Mouse (Mus musculus): ENCODE measurements at regions not wholly inside any gene's neighbourhood (a gene's known extent, or its start where the extent isn't known, plus 50 kb on each side); places are given as distances from the start of the nearest gene placed in this dataset.
"Not testable (repeated sequence)": the region's sequence is repeated elsewhere in the genome, so short reads cannot be mapped to it uniquely, and the experiment has no call there.

DNA sequence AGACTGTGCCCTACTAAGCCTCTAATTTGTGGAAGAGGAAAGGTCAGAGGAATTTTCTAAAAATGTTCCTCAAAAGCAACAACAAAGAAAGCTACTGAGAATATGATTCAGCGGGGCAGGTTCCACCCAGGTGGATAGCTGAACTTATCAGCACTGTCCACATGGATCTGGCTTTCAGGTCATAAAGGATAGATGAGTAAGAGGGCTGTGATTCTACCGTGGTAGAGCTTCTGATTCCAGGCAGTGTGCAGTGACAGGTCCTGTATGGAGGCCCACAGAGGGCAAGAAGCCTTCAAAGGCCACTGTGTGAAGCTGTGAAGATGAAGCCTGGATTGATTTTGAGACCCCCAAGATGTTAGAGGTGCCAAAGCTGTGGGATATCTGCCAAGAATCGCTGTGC lies 51.8 kb downstream of the Teddm3 start:
- not testable (repeated sequence) for H3K4me1 ChIP-seq; H3K27me3 ChIP-seq; H3K4me3 ChIP-seq (replicated peaks); H3K4me2 ChIP-seq; H3K9me3 ChIP-seq; H3K36me3 ChIP-seq (replicated peaks); ATAC-seq (ENCODE audit: low FRiP score); H3K9ac ChIP-seq; H3K27ac ChIP-seq
- WGBS, result 84% methylated on average over 3 of the region's 3 CpGs

DNA sequence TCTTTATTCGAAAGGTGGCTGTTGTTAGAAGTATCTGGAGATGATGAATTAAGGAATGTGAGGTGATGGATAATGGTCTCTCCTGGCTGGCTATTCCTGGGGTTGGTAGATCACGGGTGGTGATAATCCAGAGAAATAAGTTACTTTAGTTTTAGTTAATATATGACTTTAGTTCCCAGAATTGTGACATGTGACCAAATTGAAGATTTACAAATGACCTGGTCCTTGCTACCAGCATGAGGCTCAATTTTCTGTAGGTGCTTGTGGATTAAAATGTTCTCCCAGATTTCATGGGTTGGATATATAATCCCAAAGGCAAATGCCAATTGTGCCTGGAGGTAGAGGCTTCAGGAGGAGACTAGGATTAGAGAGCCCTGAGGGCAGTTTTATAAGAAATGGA lies 53.7 kb downstream of the Teddm3 start:
- H3K27me3 ChIP-seq; H3K4me2 ChIP-seq; H3K36me3 ChIP-seq (replicated peaks); H3K27ac ChIP-seq; H3K4me3 ChIP-seq (replicated peaks); H3K4me1 ChIP-seq; ATAC-seq (ENCODE audit: low FRiP score); H3K9ac ChIP-seq; H3K9me3 ChIP-seq: not testable (repeated sequence)
- WGBS, result 87% methylated on average over 2 of the region's 2 CpGs

DNA sequence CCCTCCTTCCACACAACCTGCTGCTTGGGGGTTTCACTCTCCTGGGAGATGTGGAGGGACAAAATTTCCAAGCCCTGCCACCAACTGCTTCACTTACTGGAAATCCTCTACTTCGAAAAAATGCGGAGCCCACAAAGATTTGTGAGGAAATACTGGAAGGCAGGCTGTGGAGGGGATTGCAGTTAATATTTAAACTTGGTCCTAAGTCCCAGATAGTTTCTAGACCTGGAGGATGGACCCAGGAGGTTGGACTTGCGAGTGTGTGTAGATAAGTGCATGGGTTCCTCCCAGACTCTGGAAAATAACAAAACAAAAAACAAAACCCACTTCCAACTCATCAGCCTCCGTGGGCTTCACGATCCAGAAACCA lies 79.0 kb downstream of the Teddm3 start:
- Histone ChIP-seq H3K4me1 (no peaks in the 10 kb centered on the region), H3K27me3 (no peaks in the 10 kb centered on the region), H3K9me3 (no peaks in the 10 kb centered on the region), H3K9ac (no peak overlapping the region), H3K36me3 (replicated peaks) (no peaks in the 10 kb centered on the region), H3K4me3 (replicated peaks) (no peak overlapping the region), H3K4me2 (no peak overlapping the region), H3K27ac (no peak overlapping the region)
- no peak for ATAC-seq (ENCODE audit: low FRiP score)
- 73% methylated on average over 5 of the region's 5 CpGs for whole genome bisulfite sequencing

DNA sequence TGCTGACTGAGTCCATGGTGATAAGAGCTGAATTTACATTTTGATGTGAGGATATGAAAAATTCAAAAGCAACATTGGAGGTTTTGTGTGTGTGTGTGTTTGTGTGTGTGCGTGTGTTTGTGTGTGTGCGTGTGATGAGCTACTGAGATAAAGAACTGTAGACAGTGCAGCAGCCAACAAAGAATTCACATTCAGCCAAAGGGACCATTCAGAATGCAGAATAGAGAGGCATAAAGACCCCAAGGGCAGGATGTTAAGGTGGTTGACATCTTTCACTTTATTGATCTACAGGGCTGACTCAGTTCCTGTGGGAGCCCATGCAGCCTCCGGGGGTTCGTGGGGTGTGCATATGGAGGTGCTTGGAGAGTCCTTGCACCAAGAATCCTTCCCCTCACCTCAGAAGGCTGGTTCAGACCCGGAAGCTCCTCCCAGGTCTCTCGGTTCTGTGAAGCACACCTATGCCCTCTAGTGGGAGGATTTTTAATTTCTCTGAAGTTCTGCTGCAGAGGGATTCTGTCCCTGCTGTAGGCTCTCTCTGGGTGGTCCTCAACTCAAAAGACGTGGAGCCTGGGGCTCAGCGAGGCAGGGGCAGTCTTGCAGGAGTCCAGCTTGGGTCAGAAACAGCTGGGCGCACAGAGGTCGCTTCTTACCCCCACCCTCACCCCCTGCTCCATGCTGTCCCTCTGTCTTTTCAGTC lies 79.6 kb downstream of the Teddm3 start:
- not testable (repeated sequence) for H3K27ac ChIP-seq; H3K9ac ChIP-seq; H3K27me3 ChIP-seq; H3K4me1 ChIP-seq; H3K36me3 ChIP-seq (replicated peaks); H3K4me3 ChIP-seq (replicated peaks); H3K4me2 ChIP-seq; H3K9me3 ChIP-seq
- peak; percentile 64; the same call in 1 of the 2 replicates for ATAC-seq (ENCODE audit: low FRiP score)
- WGBS, result 28% methylated on average over 9 of the region's 10 CpGs

DNA sequence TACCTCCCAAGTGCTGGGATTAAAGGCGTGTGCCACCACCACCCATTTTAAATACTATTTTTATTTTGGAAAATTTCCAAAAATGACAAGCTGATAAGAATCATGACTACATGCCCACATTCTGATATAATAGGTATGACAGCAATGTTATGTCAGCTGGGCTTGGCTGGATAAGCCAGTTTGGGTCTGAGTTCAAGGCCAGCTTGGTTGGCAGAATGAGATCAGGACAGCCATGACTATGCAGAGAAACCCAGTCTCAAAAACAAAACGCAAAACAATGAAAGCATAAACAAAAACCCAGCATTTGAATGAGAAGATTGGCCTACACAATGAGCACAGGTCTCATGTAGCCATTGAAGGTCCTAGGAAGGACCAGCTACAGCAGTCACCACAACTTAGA lies 93.6 kb downstream of the Teddm3 start:
- Histone ChIP-seq H3K4me3 (replicated peaks) (no peak overlapping the region), H3K27me3 (no peaks in the 10 kb centered on the region), H3K4me1 (no peaks in the 10 kb centered on the region), H3K27ac (no peak overlapping the region), H3K9me3 (no peaks in the 10 kb centered on the region), H3K36me3 (replicated peaks) (no peaks in the 10 kb centered on the region), H3K4me2 (no peak overlapping the region), H3K9ac (no peak overlapping the region)
- 88% methylated on average over 2 of the region's 2 CpGs for WGBS
- no peak for ATAC-seq (ENCODE audit: low FRiP score)

DNA sequence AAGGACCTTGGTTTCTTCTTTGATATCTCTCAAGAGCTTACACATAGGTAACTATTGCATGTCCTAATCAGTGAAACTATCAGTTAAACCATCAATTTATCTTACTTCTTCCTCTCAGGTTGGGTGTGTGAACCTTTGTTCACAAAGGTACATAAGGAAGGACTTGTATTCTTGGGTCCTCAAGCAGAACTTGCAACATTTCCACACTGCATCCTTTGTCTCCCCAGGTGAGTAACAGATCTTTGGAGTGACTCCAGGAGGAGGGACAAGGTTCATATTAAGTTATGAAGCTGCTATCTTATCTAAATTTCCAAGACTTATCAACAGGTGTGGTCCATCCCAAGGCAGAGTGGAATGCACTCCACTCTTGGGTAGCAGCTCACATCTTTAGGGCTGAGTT lies 99.0 kb downstream of the Teddm3 start:
- no peaks in the 10 kb centered on the region for H3K36me3 ChIP-seq (replicated peaks)
- no peaks in the 10 kb centered on the region for H3K4me1 ChIP-seq
- no peaks in the 10 kb centered on the region for H3K27me3 ChIP-seq
- no peak overlapping the region for H3K9ac ChIP-seq
- no peak overlapping the region for H3K4me3 ChIP-seq (replicated peaks)
- H3K4me2 ChIP-seq, result no peak overlapping the region
- ATAC-seq (ENCODE audit: low FRiP score), result no peak
- peaks cover 14% of the 10 kb centered on the region; the same call in 1 of the 2 replicates for H3K9me3 ChIP-seq
- no peak overlapping the region for H3K27ac ChIP-seq

DNA sequence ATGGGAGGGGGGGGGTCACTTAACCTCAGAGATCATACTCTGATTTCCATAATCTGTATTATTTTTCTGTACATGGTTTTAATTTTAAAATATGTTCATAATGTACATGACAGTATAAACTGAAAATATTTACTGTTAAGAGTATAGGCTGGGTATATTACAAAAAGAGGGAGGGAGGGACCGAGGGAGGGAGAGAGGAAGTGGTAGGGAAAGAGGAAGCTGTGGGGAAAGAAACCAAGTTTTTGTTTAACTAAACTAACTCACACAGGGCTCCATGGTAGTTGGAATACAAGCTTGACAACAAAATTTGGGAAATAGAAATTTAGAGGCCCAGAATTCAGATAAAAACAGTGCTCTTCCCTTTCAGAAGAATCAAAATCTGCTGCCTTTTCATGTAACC lies 131.7 kb downstream of the Teddm3 start:
- WGBS, result 84% methylated on average over 1 of the region's 1 CpGs

DNA sequence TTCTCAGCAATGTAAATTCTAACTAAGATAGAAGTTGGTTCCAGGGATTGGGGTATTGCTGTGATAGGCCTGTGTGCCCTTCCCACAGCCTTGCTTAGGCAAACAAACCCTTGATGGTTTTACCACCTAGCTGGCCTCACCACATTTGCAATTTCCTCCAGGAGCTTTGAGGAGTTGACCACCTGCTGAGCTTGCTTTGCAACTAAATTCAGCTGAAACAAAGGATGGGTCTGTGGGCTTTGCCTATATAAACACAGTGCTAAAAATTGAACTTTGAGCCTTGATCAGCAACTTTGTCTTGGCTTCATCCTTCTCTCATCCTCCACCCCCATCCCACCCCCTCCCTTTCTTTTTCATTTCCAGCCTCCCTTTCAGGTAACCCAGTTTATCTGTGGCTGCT lies 148.9 kb downstream of the Teddm3 start:
- H3K4me3 ChIP-seq (replicated peaks), result no peak overlapping the region
- H3K27me3 ChIP-seq, result no peaks in the 10 kb centered on the region
- H3K9me3 ChIP-seq, result no peaks in the 10 kb centered on the region
- H3K4me1 ChIP-seq, result no peaks in the 10 kb centered on the region
- H3K9ac ChIP-seq, result no peak overlapping the region
- H3K36me3 ChIP-seq (replicated peaks), result no peaks in the 10 kb centered on the region
- no peak for ATAC-seq (ENCODE audit: low FRiP score)
- H3K27ac ChIP-seq, result no peak overlapping the region
- no peak overlapping the region for H3K4me2 ChIP-seq

More for the DNA sequence above, 131.7 kb downstream of the Teddm3 start:
- not testable (repeated sequence) for ATAC-seq (ENCODE audit: low FRiP score); H3K27me3 ChIP-seq; H3K4me2 ChIP-seq; H3K27ac ChIP-seq; H3K9ac ChIP-seq; H3K36me3 ChIP-seq (replicated peaks); H3K9me3 ChIP-seq; H3K4me3 ChIP-seq (replicated peaks); H3K4me1 ChIP-seq

DNA sequence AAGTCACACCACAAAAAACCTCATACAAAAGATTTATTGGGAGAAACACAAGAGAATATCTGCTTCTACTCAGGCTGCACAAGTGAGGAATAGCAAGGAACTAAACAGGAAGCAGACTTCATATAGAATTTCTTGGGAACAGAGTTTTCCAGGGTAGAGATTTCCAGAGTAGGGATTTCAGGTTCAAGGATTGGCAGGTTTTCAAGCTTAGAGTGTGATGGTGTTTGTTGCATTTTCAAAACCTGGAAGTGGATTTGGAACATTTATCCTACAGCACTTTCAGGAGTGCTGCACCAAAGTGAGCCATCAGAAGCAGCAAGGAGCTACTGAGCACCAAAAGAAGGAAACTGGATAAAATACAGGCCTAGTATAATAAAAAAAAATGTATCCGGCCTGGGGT lies 152.7 kb downstream of the Teddm3 start:
- Histone ChIP-seq H3K4me3 (replicated peaks) (no peak overlapping the region), H3K4me2 (no peak overlapping the region), H3K27ac (no peak overlapping the region), H3K4me1 (no peaks in the 10 kb centered on the region), H3K27me3 (no peaks in the 10 kb centered on the region), H3K9me3 (no peaks in the 10 kb centered on the region), H3K36me3 (replicated peaks) (no peaks in the 10 kb centered on the region), H3K9ac (no peak overlapping the region)
- no peak for ATAC-seq (ENCODE audit: low FRiP score)
- 86% methylated on average over 1 of the region's 1 CpGs for WGBS

DNA sequence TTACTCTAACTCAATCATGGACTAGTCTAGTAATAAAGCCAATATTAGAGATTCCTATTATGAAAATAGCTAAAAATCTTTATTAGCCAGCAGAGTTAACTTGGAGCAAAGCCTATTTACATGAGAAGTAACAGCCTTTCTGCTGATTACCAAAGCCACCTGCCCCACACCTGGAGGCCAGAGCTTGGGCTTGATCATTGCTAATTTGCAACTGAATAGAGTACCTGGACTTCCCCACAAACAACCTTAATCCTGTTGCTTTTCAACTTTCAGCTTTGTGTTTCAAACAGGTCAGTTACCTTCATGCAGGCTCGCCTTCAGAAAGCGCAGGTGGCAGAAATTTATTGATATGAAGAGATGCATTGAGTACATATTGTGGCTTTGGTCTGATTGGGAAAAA lies 163.3 kb downstream of the Teddm3 start:
- no peak for ATAC-seq (ENCODE audit: low FRiP score)
- H3K4me2 ChIP-seq, result no peak overlapping the region
- H3K9me3 ChIP-seq, result no peaks in the 10 kb centered on the region; the same call in 1 of the 2 replicates
- H3K4me1 ChIP-seq, result no peaks in the 10 kb centered on the region
- 88% methylated on average over 2 of the region's 2 CpGs for WGBS
- H3K27me3 ChIP-seq, result no peaks in the 10 kb centered on the region
- H3K4me3 ChIP-seq (replicated peaks), result no peak overlapping the region
- no peak overlapping the region for H3K9ac ChIP-seq
- no peaks in the 10 kb centered on the region for H3K36me3 ChIP-seq (replicated peaks)
- H3K27ac ChIP-seq, result no peak overlapping the region

DNA sequence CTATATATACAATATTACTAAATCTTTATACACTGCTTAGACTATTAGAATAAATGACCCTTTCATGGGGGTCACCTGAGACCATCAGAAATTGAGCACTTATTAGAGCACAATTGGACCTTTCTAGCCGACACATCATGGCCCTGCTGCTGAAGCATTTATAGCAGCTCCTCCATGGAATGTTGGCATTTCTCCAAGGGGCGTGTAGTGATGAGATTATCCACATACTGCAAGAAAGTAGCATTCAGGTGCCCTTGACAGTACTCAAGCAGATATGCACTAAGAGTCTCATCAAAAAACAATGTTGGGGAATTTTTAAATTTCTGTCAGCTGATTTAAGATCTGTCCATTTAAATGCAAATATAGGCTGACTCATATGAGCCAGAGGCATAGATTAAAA lies 178.4 kb downstream of the Teddm3 start:
- Histone ChIP-seq H3K27me3 (no peaks in the 10 kb centered on the region), H3K4me2 (no peak overlapping the region), H3K9ac (no peak overlapping the region), H3K27ac (no peak overlapping the region), H3K36me3 (replicated peaks) (no peaks in the 10 kb centered on the region), H3K4me3 (replicated peaks) (no peak overlapping the region), H3K4me1 (no peaks in the 10 kb centered on the region), H3K9me3 (no peaks in the 10 kb centered on the region)
- no peak for ATAC-seq (ENCODE audit: low FRiP score)
- WGBS, result 50% methylated on average over 2 of the region's 2 CpGs

DNA sequence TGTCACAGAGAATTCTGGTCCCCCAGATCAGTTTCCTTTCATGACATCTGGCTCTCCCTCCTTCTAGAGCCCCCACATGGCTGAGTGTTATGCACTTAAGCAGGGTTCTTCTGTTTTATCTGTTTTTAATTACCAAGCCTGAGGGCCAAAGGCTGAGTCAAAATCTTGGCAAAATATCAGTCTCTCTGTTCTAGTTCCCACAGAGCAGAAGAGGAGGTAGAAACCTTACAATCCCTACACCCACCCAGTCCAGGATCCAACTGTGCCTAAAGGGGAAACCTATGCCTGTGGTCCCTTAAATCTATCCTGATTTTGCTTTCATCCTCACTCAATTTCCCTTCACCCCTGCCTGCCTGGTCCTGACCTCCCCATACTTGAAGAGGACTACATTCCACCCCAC lies 181.4 kb downstream of the Teddm3 start:
- no peak overlapping the region for H3K4me2 ChIP-seq
- no peak overlapping the region for H3K27ac ChIP-seq
- no peaks in the 10 kb centered on the region for H3K36me3 ChIP-seq (replicated peaks)
- no peaks in the 10 kb centered on the region for H3K4me1 ChIP-seq
- no peak overlapping the region for H3K4me3 ChIP-seq (replicated peaks)
- no peak overlapping the region for H3K9ac ChIP-seq
- H3K9me3 ChIP-seq, result no peaks in the 10 kb centered on the region
- H3K27me3 ChIP-seq, result no peaks in the 10 kb centered on the region
- no peak for ATAC-seq (ENCODE audit: low FRiP score)

DNA sequence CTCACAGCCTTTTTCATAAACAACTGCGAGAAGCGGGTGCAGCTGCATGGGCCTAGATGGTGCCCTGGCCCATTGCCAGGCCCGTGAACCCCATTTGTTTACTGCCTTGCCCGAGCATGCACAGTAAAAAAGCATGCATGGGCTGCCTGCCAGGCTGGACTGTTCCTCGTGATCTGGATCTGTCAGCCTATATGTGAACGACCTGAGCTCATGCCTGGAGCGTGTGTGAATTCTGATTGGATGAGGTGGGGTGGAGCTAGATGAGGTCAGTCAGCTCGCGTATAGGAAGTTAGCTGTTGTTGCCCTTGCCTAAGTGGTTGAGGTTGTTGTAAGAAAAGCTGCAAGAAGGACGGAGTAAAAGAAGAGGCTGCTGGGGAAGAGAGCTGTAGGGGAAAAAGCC lies 194.9 kb downstream of the Teddm3 start:
- ATAC-seq (ENCODE audit: low FRiP score), result no peak
- Histone ChIP-seq H3K9ac (no peak overlapping the region), H3K4me1 (no peaks in the 10 kb centered on the region), H3K9me3 (no peaks in the 10 kb centered on the region), H3K36me3 (replicated peaks) (no peaks in the 10 kb centered on the region), H3K4me3 (replicated peaks) (no peak overlapping the region), H3K27ac (no peak overlapping the region), H3K27me3 (no peaks in the 10 kb centered on the region), H3K4me2 (no peak overlapping the region)
- WGBS, result 70% methylated on average over 10 of the region's 10 CpGs

DNA sequence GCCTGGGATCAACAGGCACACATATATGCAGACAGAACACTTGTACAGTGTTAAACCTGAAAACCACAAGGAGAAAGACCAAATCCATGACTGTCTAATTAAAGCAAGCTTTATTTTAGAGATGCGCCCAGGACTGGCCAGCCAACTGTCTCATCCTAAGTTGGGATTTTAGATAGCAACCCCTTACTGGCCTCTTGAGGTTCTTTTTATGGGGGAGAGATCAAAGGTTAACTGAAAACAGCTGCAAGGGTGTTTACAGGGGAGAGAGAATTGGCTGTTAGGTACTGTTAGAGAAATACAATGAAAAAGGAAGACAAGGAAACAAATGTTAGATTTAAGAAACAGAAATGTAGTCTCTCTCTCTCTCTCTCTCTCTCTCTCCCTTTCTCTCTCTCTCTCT lies 202.4 kb upstream of the Thpo start:
- 78% methylated on average over 1 of the region's 1 CpGs for WGBS
- ATAC-seq (ENCODE audit: low FRiP score), result no peak

More for the DNA sequence above, 202.4 kb upstream of the Thpo start:
- Histone ChIP-seq H3K27ac (no peak overlapping the region), H3K27me3 (no peaks in the 10 kb centered on the region), H3K4me1 (no peaks in the 10 kb centered on the region), H3K9ac (no peak overlapping the region), H3K4me2 (no peak overlapping the region), H3K36me3 (replicated peaks) (no peaks in the 10 kb centered on the region), H3K4me3 (replicated peaks) (no peak overlapping the region), H3K9me3 (no peaks in the 10 kb centered on the region)
